Mouse (Mus musculus) heart, postnatal 0 days (tissue): ENCODE data around the gene Rab26.
A peak's percentile ranks its signal among the peaks of the same experiment; 100 is the strongest.

Experiments
- CTCF ChIP-seq: IDR thresholded peaks from 2 replicates; pipeline ENCODE4 v1.5.1; 2016; ENCODE audit warnings: antibody characterized with exemption, control low read depth, low read depth
- EP300 ChIP-seq: IDR thresholded peaks from 2 replicates; pipeline ENCODE4 v1.6.1; 2016; ENCODE audit warnings: antibody characterized with exemption, low read depth

GRCm38 (mm10) chr17:24538950-24539349 lies 4.9 kb upstream of the Rab26 start:
- TF ChIP-seq CTCF (peak; percentile 58), EP300 (no peak)
